Mouse (Mus musculus) hindbrain, embryonic 16.5 days (tissue): Measurements from ENCODE around the gene Dock1. TPM values are rescaled to one million over a fixed set of nuclear protein-coding genes. Genes with fewer than 3 reads are reported as not detected.

Experiments used
- ATAC-seq: fragments of 200-750 bp; cut with Nextera tagmentation; 2 replicates; pipeline ENCODE4 v1.8.0; 2017; ENCODE audit warnings: moderate TSS enrichment, moderate library complexity
- H3K27ac ChIP-seq: fragments of 300-500 bp; sonication (generic); 2 replicates; pipeline ENCODE4 v1.5.1; 2014; ENCODE audit warnings: low read depth, mild to moderate bottlenecking, control low read depth, low read length, moderate library complexity
- H3K27me3 ChIP-seq: fragments of 300-500 bp; sonication (generic); replicated peaks from 2 replicates; pipeline ENCODE4 v1.6.1; 2014; ENCODE audit warnings: low read length; ENCODE audit not compliant: control insufficient read depth, insufficient read depth
- H3K36me3 ChIP-seq: fragments of 300-500 bp; sonication (generic); 2 replicates; pipeline ENCODE4 v1.6.1; 2014; ENCODE audit warnings: mild to moderate bottlenecking, low read length, moderate library complexity, mixed read lengths; ENCODE audit not compliant: control insufficient read depth, insufficient read depth
- H3K4me1 ChIP-seq: fragments of 300-500 bp; sonication (generic); 2 replicates; pipeline ENCODE4 v1.6.1; 2014; ENCODE audit warnings: low read depth, low read length; ENCODE audit not compliant: control insufficient read depth, insufficient read depth
- H3K4me2 ChIP-seq: fragments of 300-500 bp; sonication (generic); 2 replicates; pipeline ENCODE4 v1.6.1; 2014; ENCODE audit warnings: mild to moderate bottlenecking, low read length, control low read depth, moderate library complexity
- H3K4me3 ChIP-seq: fragments of 300-500 bp; sonication (generic); 2 replicates; pipeline ENCODE4 v1.5.1; 2014; ENCODE audit warnings: mild to moderate bottlenecking, low read length, control low read depth, moderate library complexity
- H3K9ac ChIP-seq: fragments of 300-500 bp; sonication (generic); 2 replicates; pipeline ENCODE4 v1.6.1; 2014; ENCODE audit warnings: low read depth, mild to moderate bottlenecking, control low read depth, low read length, moderate library complexity
- H3K9me3 ChIP-seq: fragments of 300-500 bp; sonication (generic); 2 replicates; pipeline ENCODE4 v1.6.1; 2014; ENCODE audit warnings: mild to moderate bottlenecking, low read length, moderate library complexity; ENCODE audit not compliant: control insufficient read depth
- WGBS: fragments of 180-500 bp; shearing (Covaris S2); extraction: QIAGEN DNeasy Blood & Tissue Kit; methylation state at CpG from one replicate; pipeline ENCODE4 v1.1.7; 2014; 5-methylcytosine and 5-hydroxymethylcytosine counted together
- polyA plus RNA-seq: library from polyadenylated mRNA; unstranded; fragments of >200 nt; fragmentation: Nextera tagmentation; extraction: Ambion mirVana; gene quantifications from 2 replicates; pipeline ENCODE4 v1.2.1, GENCODE M21; 2015

The Dock1 gene
- polyA plus RNA-seq, 1 experiment from 2014 or later = 8.9 TPM

GRCm38 (mm10) chr7:134821264-134821663, 150.8 kb downstream of the Dock1 start:
- Histone ChIP-seq H3K4me3 (no peak overlapping the region), H3K27ac (no peak overlapping the region), H3K4me1 (peaks cover 16% of the 10 kb centered on the region), H3K4me2 (no peak overlapping the region), H3K9ac (no peak overlapping the region), H3K36me3 (no peaks in the 10 kb centered on the region), H3K27me3 (no peaks in the 10 kb centered on the region), H3K9me3 (no peaks in the 10 kb centered on the region)
- 24% methylated on average over 1 of the region's 1 CpGs for WGBS
- no peak for ATAC-seq

- no peak for ATAC-seq
- no peaks in the 10 kb centered on the region for H3K36me3 ChIP-seq
- peaks cover 16% of the 10 kb centered on the region for H3K4me1 ChIP-seq
- H3K9ac ChIP-seq = no peak overlapping the region
- no peak overlapping the region for H3K4me3 ChIP-seq
- H3K9me3 ChIP-seq = no peaks in the 10 kb centered on the region
- 74% methylated on average over 3 of the region's 3 CpGs for whole genome bisulfite sequencing
- no peak overlapping the region for H3K27ac ChIP-seq
- H3K27me3 ChIP-seq = no peaks in the 10 kb centered on the region
- H3K4me2 ChIP-seq = no peak overlapping the region
These were observed 151.6 kb downstream of the Dock1 start for GRCm38 (mm10) chr7:134822006-134822405.

- WGBS = 47% methylated on average over 4 of the region's 4 CpGs
- H3K4me2 ChIP-seq = no peak overlapping the region
- H3K4me3 ChIP-seq = no peak overlapping the region
- ATAC-seq = no peak
- H3K4me1 ChIP-seq = peaks cover 16% of the 10 kb centered on the region
- H3K27ac ChIP-seq = no peak overlapping the region
- H3K27me3 ChIP-seq = no peaks in the 10 kb centered on the region
- no peaks in the 10 kb centered on the region for H3K36me3 ChIP-seq
- H3K9ac ChIP-seq = no peak overlapping the region
- H3K9me3 ChIP-seq = no peaks in the 10 kb centered on the region
These were observed 153.4 kb downstream of the Dock1 start for GRCm38 (mm10) chr7:134823891-134824290.

GRCm38 (mm10) chr7:134840066-134840465, 169.6 kb downstream of the Dock1 start:
- WGBS = 95% methylated on average over 2 of the region's 2 CpGs
- no peak for ATAC-seq
- H3K36me3 ChIP-seq = no peaks in the 10 kb centered on the region
- no peak overlapping the region for H3K4me2 ChIP-seq
- no peak overlapping the region for H3K4me3 ChIP-seq
- no peaks in the 10 kb centered on the region for H3K9me3 ChIP-seq
- H3K27me3 ChIP-seq = no peaks in the 10 kb centered on the region
- H3K27ac ChIP-seq = no peak overlapping the region
- no peak overlapping the region for H3K9ac ChIP-seq
- H3K4me1 ChIP-seq = no peaks in the 10 kb centered on the region

- no peak overlapping the region for H3K4me2 ChIP-seq
- no peaks in the 10 kb centered on the region for H3K4me1 ChIP-seq
- no peak overlapping the region for H3K9ac ChIP-seq
- no peaks in the 10 kb centered on the region for H3K9me3 ChIP-seq
- no peaks in the 10 kb centered on the region for H3K36me3 ChIP-seq
- WGBS = 86% methylated on average over 4 of the region's 4 CpGs
- H3K27ac ChIP-seq = no peak overlapping the region
- H3K4me3 ChIP-seq = no peak overlapping the region
- ATAC-seq = no peak
- no peaks in the 10 kb centered on the region for H3K27me3 ChIP-seq
These were observed 172.3 kb downstream of the Dock1 start for GRCm38 (mm10) chr7:134842751-134843150.

- no peak overlapping the region for H3K9ac ChIP-seq
- H3K9me3 ChIP-seq = no peaks in the 10 kb centered on the region
- no peak overlapping the region for H3K4me2 ChIP-seq
- no peaks in the 10 kb centered on the region for H3K27me3 ChIP-seq
- no peaks in the 10 kb centered on the region for H3K36me3 ChIP-seq
- no peak overlapping the region for H3K27ac ChIP-seq
- H3K4me3 ChIP-seq = no peak overlapping the region
- no peaks in the 10 kb centered on the region for H3K4me1 ChIP-seq
- WGBS = 64% methylated on average over 6 of the region's 6 CpGs
- no peak for ATAC-seq
These were observed 191.5 kb downstream of the Dock1 start for GRCm38 (mm10) chr7:134862000-134862399.

- H3K9ac ChIP-seq = no peak overlapping the region
- no peaks in the 10 kb centered on the region for H3K36me3 ChIP-seq
- no peak overlapping the region for H3K27ac ChIP-seq
- H3K4me1 ChIP-seq = no peaks in the 10 kb centered on the region
- H3K4me3 ChIP-seq = no peak overlapping the region
- 85% methylated on average over 2 of the region's 2 CpGs for WGBS
- no peak for ATAC-seq
- no peaks in the 10 kb centered on the region for H3K9me3 ChIP-seq
- no peaks in the 10 kb centered on the region for H3K27me3 ChIP-seq
- no peak overlapping the region for H3K4me2 ChIP-seq
These were observed 193.7 kb downstream of the Dock1 start for GRCm38 (mm10) chr7:134864175-134864574.

- Histone ChIP-seq H3K4me2 (no peak overlapping the region), H3K4me3 (no peak overlapping the region), H3K27me3 (no peaks in the 10 kb centered on the region), H3K27ac (no peak overlapping the region), H3K9ac (no peak overlapping the region), H3K9me3 (no peaks in the 10 kb centered on the region), H3K4me1 (no peaks in the 10 kb centered on the region), H3K36me3 (no peaks in the 10 kb centered on the region)
- 78% methylated on average over 3 of the region's 3 CpGs for WGBS
- no peak for ATAC-seq
These were observed 202.1 kb downstream of the Dock1 start for GRCm38 (mm10) chr7:134872511-134872910.

GRCm38 (mm10) chr7:134872981-134873380, 202.5 kb downstream of the Dock1 start:
- no peaks in the 10 kb centered on the region for H3K4me1 ChIP-seq
- no peak for ATAC-seq

GRCm38 (mm10) chr7:134878985-134879384, 208.5 kb downstream of the Dock1 start:
- WGBS = 18% methylated on average over 6 of the region's 6 CpGs
- Histone ChIP-seq H3K4me3 (no peak overlapping the region), H3K9ac (no peak overlapping the region), H3K27me3 (no peaks in the 10 kb centered on the region), H3K4me1 (peaks cover 4% of the 10 kb centered on the region; the same call in 1 of the 2 replicates), H3K4me2 (no peak overlapping the region), H3K27ac (no peak overlapping the region), H3K9me3 (no peaks in the 10 kb centered on the region), H3K36me3 (no peaks in the 10 kb centered on the region)
- ATAC-seq = no peak

More at GRCm38 (mm10) chr7:134872981-134873380, 202.5 kb downstream of the Dock1 start:
- Histone ChIP-seq H3K36me3 (no peaks in the 10 kb centered on the region), H3K9ac (no peak overlapping the region), H3K27me3 (no peaks in the 10 kb centered on the region), H3K9me3 (no peaks in the 10 kb centered on the region), H3K4me3 (no peak overlapping the region), H3K4me2 (no peak overlapping the region), H3K27ac (no peak overlapping the region)
- 93% methylated on average over 7 of the region's 7 CpGs for WGBS
